Mouse (Mus musculus): ENCODE measurements around the gene Ube2g2.
A peak's percentile ranks its signal among the peaks of the same experiment; 100 is the strongest.

The Ube2g2 gene

GRCm38 (mm10) chr10:77622055-77622988, at the start of gene Ube2g2:
Gene Ube2g2 (plus strand): TSS chr10:77622275.
- peak; percentile 95 for DNase-seq (ENCODE audit: low read depth, low spot score)

- no peak for DNase-seq (ENCODE audit: low read depth, low spot score)
Observed at GRCm38 (mm10) chr10:77573162-77573561, 48.9 kb upstream of the Ube2g2 start.

DNA sequence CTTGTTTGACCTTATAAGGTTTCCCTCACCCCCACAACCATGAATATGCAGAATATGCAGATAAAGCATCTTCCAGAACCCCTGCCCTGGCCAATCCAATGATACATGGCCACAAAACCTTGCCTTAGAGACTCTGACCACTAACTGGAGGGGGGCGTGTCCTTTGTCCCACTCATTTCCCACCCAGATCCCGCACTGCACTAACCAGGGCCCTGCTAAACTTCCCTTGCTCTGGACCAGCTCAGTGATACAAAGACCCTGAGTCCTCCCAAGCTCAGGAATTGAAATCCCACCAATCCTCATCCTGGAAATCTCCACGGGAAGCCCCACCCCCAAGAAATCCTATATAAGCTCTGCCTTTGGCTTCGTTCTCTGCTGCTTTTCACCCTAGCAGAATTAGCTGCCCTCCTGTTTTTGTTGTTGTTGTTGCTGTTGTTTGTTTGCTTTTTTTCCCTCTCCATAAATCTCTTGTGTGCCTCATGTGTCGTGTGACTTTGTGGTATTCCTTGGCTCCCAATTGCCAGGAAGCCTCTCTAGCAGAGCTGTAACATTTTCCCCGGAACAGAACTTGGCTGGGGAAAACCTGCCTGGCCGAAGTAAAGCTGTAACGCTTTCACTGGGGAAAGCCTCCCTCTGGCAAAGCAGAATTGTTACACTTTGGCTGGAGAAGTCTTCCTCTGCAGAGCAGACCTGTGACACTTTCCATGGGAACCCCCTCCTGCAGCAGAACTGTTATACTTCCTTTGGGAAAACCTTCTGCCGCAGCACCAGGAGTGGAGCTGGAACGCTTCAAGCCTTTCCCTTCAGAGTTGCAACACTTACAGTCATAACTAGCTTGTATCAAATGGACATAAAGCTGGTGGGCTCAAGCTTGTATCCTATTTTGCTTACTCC, 41.8 kb upstream of the Ube2g2 start:
- no peak for DNase-seq (ENCODE audit: low read depth, low spot score)

GRCm38 (mm10) chr10:77581023-77581407, 41.1 kb upstream of the Ube2g2 start:
- no peak for DNase-seq (ENCODE audit: low read depth, low spot score)

- peak; percentile 98 for DNase-seq (ENCODE audit: low read depth, low spot score)
Observed at GRCm38 (mm10) chr10:77581408-77582284, 40.4 kb upstream of the Ube2g2 start, which contains the start of gene Pttg1ip. Gene Pttg1ip (plus strand): TSS chr10:77581720.

GRCm38 (mm10) chr10:77582285-77582618, 39.8 kb upstream of the Ube2g2 start:
- DNase-seq (ENCODE audit: low read depth, low spot score): no peak

DNA sequence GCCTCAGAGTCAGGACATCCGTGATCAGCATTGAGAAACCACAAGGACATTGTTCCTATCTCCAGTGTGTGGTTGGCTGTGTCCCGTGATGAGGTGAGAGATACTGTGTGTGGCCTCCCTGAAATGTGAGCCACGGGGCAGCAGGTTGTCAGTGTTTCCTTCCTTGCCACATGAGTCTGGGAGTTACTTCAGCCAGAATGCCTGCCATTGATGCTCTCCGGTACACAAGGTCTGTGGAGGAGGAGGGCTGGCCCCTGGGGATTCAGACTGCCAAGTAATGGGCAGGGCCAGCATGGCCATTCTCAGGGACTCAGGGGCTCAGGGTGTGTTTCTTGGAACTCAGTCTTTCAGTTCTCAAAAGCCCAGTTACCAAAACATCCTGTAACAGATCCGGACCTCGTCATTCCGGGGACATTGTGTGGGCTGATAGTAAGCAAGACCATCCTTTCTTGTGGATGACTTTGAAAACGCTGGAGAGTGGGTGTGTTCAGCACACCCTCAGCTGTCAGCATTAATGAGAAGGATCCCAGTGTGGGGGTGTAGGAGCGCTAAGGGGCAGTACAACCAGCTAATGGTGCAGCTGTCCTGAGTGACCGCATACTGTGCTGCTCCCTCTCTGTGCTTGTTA, 38.2 kb upstream of the Ube2g2 start:
- no peak for DNase-seq (ENCODE audit: low read depth, low spot score)

DNA sequence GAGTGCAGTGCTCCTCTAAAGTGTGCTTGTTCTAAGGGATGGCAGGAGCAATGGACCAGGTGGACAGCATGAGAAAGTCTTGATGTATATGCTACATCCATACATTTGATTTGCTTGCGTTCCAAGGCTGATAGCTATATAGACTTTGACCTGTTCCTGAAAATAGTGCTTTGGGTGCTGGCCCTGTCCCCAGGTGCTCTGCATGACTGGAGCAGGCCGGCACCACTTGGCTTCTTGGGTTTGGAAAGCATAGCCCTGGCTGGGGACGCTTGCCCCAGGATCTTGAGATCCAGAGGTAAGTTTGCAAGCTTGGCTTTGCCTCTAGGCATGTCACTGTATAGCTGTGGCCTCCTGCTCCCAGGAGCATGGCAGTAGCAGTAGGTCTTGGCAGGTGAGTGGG, 35.4 kb upstream of the Ube2g2 start:
- no peak for DNase-seq (ENCODE audit: low read depth, low spot score)

- no peak for DNase-seq (ENCODE audit: low read depth, low spot score)
Observed at GRCm38 (mm10) chr10:77587091-77587775, 34.8 kb upstream of the Ube2g2 start.

DNA sequence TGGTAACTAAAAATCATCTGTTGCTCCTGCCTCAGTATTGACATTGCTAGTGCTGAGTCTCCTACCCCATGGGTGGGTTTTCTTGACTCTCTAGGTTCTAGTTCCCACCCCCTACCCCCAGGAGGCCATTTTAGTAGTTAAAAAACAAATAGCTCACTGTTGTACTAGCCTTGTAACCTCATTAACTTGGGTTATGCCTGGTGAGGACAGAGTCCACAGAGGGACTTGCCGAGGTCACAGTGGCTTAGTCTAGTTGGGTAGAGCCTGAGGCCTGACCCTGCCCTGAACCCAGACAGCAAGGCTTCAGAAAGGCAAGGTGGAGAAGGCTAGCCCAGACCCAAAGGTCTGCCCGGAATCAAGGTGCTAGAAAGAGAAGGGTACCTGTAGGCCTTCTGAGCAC, 34.0 kb upstream of the Ube2g2 start:
- no peak for DNase-seq (ENCODE audit: low read depth, low spot score)

GRCm38 (mm10) chr10:77589117-77589516, 33.0 kb upstream of the Ube2g2 start:
- DNase-seq (ENCODE audit: low read depth, low spot score): no peak

GRCm38 (mm10) chr10:77589749-77590148, 32.3 kb upstream of the Ube2g2 start:
- DNase-seq (ENCODE audit: low read depth, low spot score): no peak

DNA sequence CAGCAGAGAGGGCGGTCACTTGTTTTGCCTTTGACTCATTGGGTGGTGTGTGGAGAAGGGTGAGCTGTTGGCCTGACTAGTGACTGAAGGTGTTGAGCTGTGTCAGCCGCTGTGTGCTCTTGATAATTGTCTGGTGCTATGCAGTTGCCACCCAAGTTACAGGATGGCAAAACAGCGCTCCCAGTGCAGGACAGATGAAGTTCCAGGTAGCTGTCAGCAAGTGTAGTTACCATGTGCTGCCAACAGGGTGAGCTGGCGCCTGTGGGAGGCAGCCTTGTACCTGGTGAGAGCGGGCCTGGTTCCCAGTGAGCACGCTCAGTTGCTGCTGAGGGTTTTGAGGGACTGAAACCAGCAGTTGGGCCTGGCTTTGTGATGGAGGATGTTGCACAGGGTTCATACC, 31.3 kb upstream of the Ube2g2 start:
- DNase-seq (ENCODE audit: low read depth, low spot score): peak; percentile 82

DNA sequence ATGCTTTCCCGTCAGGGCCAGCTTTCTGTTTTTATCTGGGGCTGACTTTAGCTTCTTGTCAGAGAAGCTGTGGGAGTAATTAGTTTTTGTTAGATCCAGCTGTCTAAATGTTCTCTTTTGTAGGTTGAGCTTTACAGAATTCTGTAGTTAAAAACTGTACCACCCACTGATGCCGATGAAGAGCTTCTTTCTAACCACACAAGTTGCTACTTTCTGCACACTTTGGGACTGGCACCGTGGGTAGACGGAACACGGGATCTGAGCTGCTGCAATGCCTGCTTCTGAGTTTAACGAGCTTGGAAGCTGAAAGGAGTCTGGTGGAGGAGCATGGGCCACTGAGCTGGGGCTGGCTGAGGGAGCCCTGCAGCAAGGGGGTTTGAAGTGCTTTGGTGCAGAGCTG, 30.5 kb upstream of the Ube2g2 start:
- no peak for DNase-seq (ENCODE audit: low read depth, low spot score)

- no peak for DNase-seq (ENCODE audit: low read depth, low spot score)
Observed at GRCm38 (mm10) chr10:77596060-77596459, 26.0 kb upstream of the Ube2g2 start.

DNA sequence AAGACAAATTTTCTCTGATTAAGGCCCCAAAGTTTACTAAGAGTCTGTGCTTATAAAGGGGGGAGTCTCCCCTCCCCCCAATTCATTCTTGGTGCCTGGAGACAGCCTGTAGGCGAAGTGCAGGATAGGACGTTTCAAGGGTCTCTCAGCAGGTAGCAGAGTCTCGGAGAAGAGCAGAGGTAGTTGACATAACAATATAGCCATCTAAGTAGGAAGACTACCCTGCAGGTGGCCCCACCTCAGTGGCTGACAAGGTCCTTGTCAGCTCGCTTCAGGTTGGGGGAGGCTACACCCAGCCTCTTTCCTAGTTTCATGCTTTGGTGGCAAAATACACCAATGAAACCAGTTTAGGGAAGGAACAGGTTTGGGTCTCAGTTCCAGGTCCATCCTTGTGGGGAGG, 19.1 kb upstream of the Ube2g2 start:
- DNase-seq (ENCODE audit: low read depth, low spot score): no peak

DNA sequence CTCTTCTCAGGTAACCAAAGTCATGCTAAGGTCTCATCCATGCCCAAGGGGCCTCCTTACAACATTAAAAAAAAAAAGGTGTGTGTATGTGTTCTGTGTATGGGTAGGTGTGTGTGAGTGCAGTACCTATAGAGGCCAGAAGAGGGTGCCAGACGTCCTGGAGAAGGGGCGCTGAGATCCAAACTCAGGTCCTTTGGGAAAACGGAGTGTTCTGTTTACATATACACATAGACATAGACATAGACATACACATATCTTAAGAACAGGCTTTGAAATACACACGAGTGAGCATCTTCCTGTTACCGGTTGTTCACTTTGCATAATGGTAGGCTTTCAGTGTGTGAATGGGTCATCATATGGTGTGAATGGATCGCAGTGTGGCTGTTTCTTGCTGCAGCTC, 18.0 kb upstream of the Ube2g2 start:
- DNase-seq (ENCODE audit: low read depth, low spot score): no peak

DNA sequence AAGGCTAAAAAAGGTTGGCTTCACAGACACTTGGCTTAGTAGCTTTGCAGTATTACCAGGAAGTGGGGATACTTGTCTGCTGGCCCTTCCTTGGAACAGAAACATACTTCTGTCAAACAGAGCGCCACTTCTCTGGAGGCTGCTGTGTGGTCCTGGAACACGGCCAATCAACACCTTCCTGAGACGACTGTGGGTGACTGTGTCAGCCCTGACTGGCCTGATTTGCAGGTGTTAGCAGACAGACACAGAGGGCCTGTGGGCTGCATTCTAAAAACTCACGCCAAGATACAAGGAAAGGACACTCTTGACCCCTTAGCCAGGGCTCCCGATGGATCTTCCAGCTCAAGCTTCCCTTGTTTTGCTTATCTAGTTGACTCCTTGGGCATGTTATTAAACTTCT, 17.1 kb upstream of the Ube2g2 start:
- DNase-seq (ENCODE audit: low read depth, low spot score): no peak

- peak; percentile 82 for DNase-seq (ENCODE audit: low read depth, low spot score)
Observed at GRCm38 (mm10) chr10:77605368-77605767, 16.7 kb upstream of the Ube2g2 start.
